ENCODE assay signal across 18 mouse cellular contexts in genomic region chr17:42346027-42346426, GRCm38 (mm10).
DNase-seq lines count a peak whose midpoint lies in the region; ATAC-seq lines count a peak whose summit lies in the region.
"Had no signal": no experiment of that assay in that cellular context is flagged by ENCODE, and none has a peak within 500 bp of the region (broad histone marks: within the 10 kb centered on the region; RNA-seq: fewer than 3 reads in every experiment).

No protein-coding gene starts in this region.

- no peak for DNase-seq in frontal cortex, postnatal 14 days (ENCODE audit: low spot score in 2 of 2)
- peak; percentile 53 for DNase-seq in adipocyte (ENCODE audit: low spot score)
- DNase-seq in telencephalon, adult 2 months (ENCODE audit: low read depth, low spot score) = peak; percentile 54
- DNase-seq in adrenal gland, adult (ENCODE audit: inconsistent age in 2 of 2, low spot score in 1 of 2) = no peak
- DNase-seq: adrenal gland, adult 2 months; adrenal gland, postnatal 10 days; adrenal gland, postnatal 25 days; B cell, adult 2 months; cerebellum, adult 11-12 months; cerebellum, adult 2 months; cerebellum, adult 9-10 months; cerebellum, postnatal 10 days; cerebellum, postnatal 25 days had no signal

- ATAC-seq in frontal cortex, adult (ENCODE audit: low TSS enrichment) = peak; percentile 99
- ATAC-seq: CD4-positive, CD25-positive, alpha-beta regulatory T cell, adult 4 months; forebrain, embryonic 13.5 days; forebrain, embryonic 16.5 days; Patski had no signal

Comparison
In these comparisons a context has a peak if more than half of its experiments do, and no peak if none do; other contexts are left out.
1. DNase-seq: peak in adipocyte (single experiment) and telencephalon, adult 2 months (single experiment); none in frontal cortex, postnatal 14 days (0 of 2) and adrenal gland, adult (0 of 2).